ENCODE assay signal across 13 mouse cellular contexts in genomic region chr12:84762532-84762931, GRCm38 (mm10). TPM values are rescaled to one million over a fixed set of nuclear protein-coding genes. Genes with fewer than 3 reads are reported as not detected.
DNase-seq lines count a peak whose midpoint lies in the region; ATAC-seq and TF ChIP-seq lines count a peak whose summit lies in the region.
"Had no signal": no experiment of that assay in that cellular context is flagged by ENCODE, and none has a peak within 500 bp of the region (broad histone marks: within the 10 kb centered on the region; RNA-seq: fewer than 3 reads in every experiment).

No protein-coding gene starts in this region.

- H3K4me2 ChIP-seq in kidney, embryonic 15.5 days = no peak overlapping the region
- H3K4me2 ChIP-seq in midbrain, embryonic 16.5 days (ENCODE audit: low read length) = no peak overlapping the region
- H3K4me2 ChIP-seq: limb, embryonic 15.5 days; midbrain, embryonic 12.5 days; neural tube, embryonic 15.5 days had no signal

- in situ Hi-C loops in ES-E14 (cut with MboI; ENCODE audit: low sequenced_read_pairs in 2 of 2, unreplicated experiment in 2 of 2) = no loop called here

- no peaks in the 10 kb centered on the region for H3K9me3 ChIP-seq in kidney, embryonic 15.5 days (replicated peaks)
- no peaks in the 10 kb centered on the region for H3K9me3 ChIP-seq in ES-E14 (ENCODE audit: control insufficient read depth, insufficient read depth, low read depth, low read length)
- H3K9me3 ChIP-seq in midbrain, embryonic 16.5 days (replicated peaks; ENCODE audit: control insufficient read depth, low read length, poor library complexity, severe bottlenecking) = no peaks in the 10 kb centered on the region
- H3K9me3 ChIP-seq: limb, embryonic 15.5 days; midbrain, embryonic 12.5 days; neural tube, embryonic 15.5 days had no signal

- 80% methylated on average over 5 of the region's 5 CpGs for WGBS in kidney, adult 2 months
- 89% methylated on average over 5 of the region's 5 CpGs for WGBS in kidney, embryonic 15.5 days
- WGBS in small intestine, adult 2 months = 70% methylated on average over 5 of the region's 5 CpGs
- 44% methylated on average over 5 of the region's 5 CpGs for WGBS in lung, adult 2 months
- WGBS in midbrain, embryonic 16.5 days = 97% methylated on average over 5 of the region's 5 CpGs

- ATAC-seq in kidney, embryonic 15.5 days (replicated peaks; ENCODE audit: low FRiP score) = no peak
- ATAC-seq in midbrain, embryonic 16.5 days = no peak
- ATAC-seq: forebrain, embryonic 14.5 days; intestine, postnatal 0 days had no signal

- 0 out of 2 replicates have a peak overlapping the region, but pooled peaks have one; percentile 17 for H3K27ac ChIP-seq in kidney, adult 2 months (ENCODE audit: insufficient read depth, low read depth, low read length)
- no peak overlapping the region for H3K27ac ChIP-seq in kidney, embryonic 15.5 days
- H3K27ac ChIP-seq in ES-E14 (ENCODE audit: insufficient read depth, low read depth, low read length, poor library complexity, severe bottlenecking) = peak overlapping the region; percentile 15; the same call in 1 of the 2 replicates
- H3K27ac ChIP-seq in small intestine, adult 2 months (ENCODE audit: insufficient read depth, low read depth, low read length) = peak overlapping the region; percentile 57
- H3K27ac ChIP-seq in midbrain, embryonic 16.5 days (ENCODE audit: low read length) = no peak overlapping the region
- H3K27ac ChIP-seq: limb, embryonic 15.5 days; midbrain, embryonic 12.5 days; neural tube, embryonic 15.5 days had no signal

- DNase-seq in kidney, adult 2 months = no peak
- no peak for DNase-seq in ES-E14 (ENCODE audit: low read depth, low spot score)
- peak; percentile 94 for DNase-seq in induced T-regulatory cell, adult 2 months (ENCODE audit: low read depth)
- DNase-seq in lung, adult 2 months = no peak
- DNase-seq in adrenal gland, postnatal 14 days = no peak

- no peak for TF ChIP-seq CTCF in kidney, adult 2 months (conservative IDR thresholded peaks at IDR 0.05; ENCODE audit: insufficient read depth, insufficient read length, low read depth, low read length)
- TF ChIP-seq CTCF in small intestine, adult 2 months (IDR thresholded peaks at IDR 0.05; ENCODE audit: extremely low read depth, insufficient read length, insufficient replicate concordance, low read depth, low read length) = no peak
- TF ChIP-seq CTCF in lung, adult 2 months (IDR thresholded peaks at IDR 0.05; ENCODE audit: insufficient read depth, low read length) = no peak

- no peak overlapping the region for H3K9ac ChIP-seq in kidney, embryonic 15.5 days
- H3K9ac ChIP-seq in ES-E14 (ENCODE audit: insufficient read depth, low read depth, low read length, poor library complexity, severe bottlenecking) = no peak overlapping the region
- H3K9ac ChIP-seq in midbrain, embryonic 16.5 days (ENCODE audit: low read depth, low read length) = no peak overlapping the region
- H3K9ac ChIP-seq: limb, embryonic 15.5 days; midbrain, embryonic 12.5 days; neural tube, embryonic 15.5 days had no signal

- no peaks in the 10 kb centered on the region for H3K27me3 ChIP-seq in kidney, adult 2 months (replicated peaks; ENCODE audit: control insufficient read depth, insufficient read depth, low read length)
- no peaks in the 10 kb centered on the region for H3K27me3 ChIP-seq in kidney, embryonic 15.5 days
- H3K27me3 ChIP-seq in small intestine, adult 2 months (ENCODE audit: control insufficient read depth, insufficient read depth, low read length) = no peaks in the 10 kb centered on the region
- H3K27me3 ChIP-seq in midbrain, embryonic 16.5 days (ENCODE audit: control insufficient read depth, insufficient read depth, low read depth, low read length) = no peaks in the 10 kb centered on the region
- H3K27me3 ChIP-seq: limb, embryonic 15.5 days; midbrain, embryonic 12.5 days; neural tube, embryonic 15.5 days had no signal

- no peak overlapping the region for H3K4me3 ChIP-seq in kidney, adult 2 months (ENCODE audit: insufficient read depth, low read depth, low read length)
- no peak overlapping the region for H3K4me3 ChIP-seq in kidney, embryonic 15.5 days (replicated peaks)
- no peak overlapping the region for H3K4me3 ChIP-seq in ES-E14 (ENCODE audit: insufficient read depth in 1 of 2, low read depth in 1 of 2, low read length in 2 of 2, poor library complexity in 1 of 2, severe bottlenecking in 1 of 2)
- H3K4me3 ChIP-seq in small intestine, adult 2 months (ENCODE audit: low read depth, low read length) = no peak overlapping the region
- H3K4me3 ChIP-seq in lung, adult 2 months (replicated peaks; ENCODE audit: extremely low read depth, low read depth, low read length) = no peak overlapping the region
- H3K4me3 ChIP-seq in midbrain, embryonic 16.5 days (ENCODE audit: low read depth, low read length) = no peak overlapping the region
- H3K4me3 ChIP-seq: limb, embryonic 15.5 days; midbrain, embryonic 12.5 days; neural tube, embryonic 15.5 days had no signal

- H3K4me1 ChIP-seq in kidney, adult 2 months (ENCODE audit: control insufficient read depth, insufficient read depth, low read length) = peaks cover 7% of the 10 kb centered on the region; the same call in 1 of the 2 replicates
- peaks cover 8% of the 10 kb centered on the region for H3K4me1 ChIP-seq in kidney, embryonic 15.5 days
- H3K4me1 ChIP-seq in ES-E14 (ENCODE audit: control insufficient read depth in 2 of 2, insufficient read depth in 2 of 2, low read length in 2 of 2, poor library complexity in 1 of 2) = peaks cover 0 to 10% of the 10 kb centered on the region in 2 experiments; a peak in 2 of 4 replicates
- no peaks in the 10 kb centered on the region for H3K4me1 ChIP-seq in small intestine, adult 2 months (ENCODE audit: control insufficient read depth, insufficient read depth, insufficient read length, low read length)
- peaks cover 8% of the 10 kb centered on the region; the same call in 1 of the 2 replicates for H3K4me1 ChIP-seq in lung, adult 2 months (ENCODE audit: control insufficient read depth, insufficient read depth, low read length)
- H3K4me1 ChIP-seq in midbrain, embryonic 16.5 days (ENCODE audit: control insufficient read depth, insufficient read depth, low read length) = no peaks in the 10 kb centered on the region
- H3K4me1 ChIP-seq: limb, embryonic 15.5 days; neural tube, embryonic 15.5 days had no signal

- TF ChIP-seq POLR2A in kidney, adult 2 months (IDR thresholded peaks at IDR 0.05; ENCODE audit: low read depth, low read length) = no peak
- no peak for TF ChIP-seq POLR2A in small intestine, adult 2 months (IDR thresholded peaks at IDR 0.05; ENCODE audit: low read depth, low read length)
- no peak for TF ChIP-seq POLR2A in lung, adult 2 months (IDR thresholded peaks at IDR 0.05; ENCODE audit: borderline replicate concordance, extremely low read depth, low read depth, low read length)

- peaks cover 1% of the 10 kb centered on the region; the same call in 1 of the 2 replicates for H3K36me3 ChIP-seq in kidney, adult 2 months (ENCODE audit: control insufficient read depth, insufficient read depth, low read length)
- peaks cover 64% of the 10 kb centered on the region for H3K36me3 ChIP-seq in kidney, embryonic 15.5 days
- H3K36me3 ChIP-seq in ES-E14 (ENCODE audit: control insufficient read depth, insufficient read depth, low read length, poor library complexity, severe bottlenecking) = peaks cover 31% of the 10 kb centered on the region
- peaks cover 36% of the 10 kb centered on the region for H3K36me3 ChIP-seq in small intestine, adult 2 months (ENCODE audit: control insufficient read depth, insufficient read depth, low read length)
- H3K36me3 ChIP-seq in midbrain, embryonic 16.5 days (ENCODE audit: control insufficient read depth, insufficient read depth, low read length) = peaks cover 11% of the 10 kb centered on the region; the same call in 1 of the 2 replicates

TF ChIP-seq in ES-E14, 5 proteins besides CTCF, POLR2A, EP300 and RAD21:
- TF ChIP-seq ZC3H11A (IDR thresholded peaks at IDR 0.05; ENCODE audit: borderline replicate concordance, low read depth, low read length) (no peak), CHD2 (IDR thresholded peaks at IDR 0.05; ENCODE audit: low read depth, low read length) (no peak), MAFK (IDR thresholded peaks at IDR 0.05; ENCODE audit: insufficient read depth, low read depth, low read length) (no peak), ZNF384 (IDR thresholded peaks at IDR 0.05; ENCODE audit: low read depth, low read length) (no peak), HCFC1 (IDR thresholded peaks at IDR 0.05; ENCODE audit: borderline replicate concordance, insufficient read depth, low read length) (no peak)

RNA-seq across cellular contexts. Expression of gene Npc2, which starts 10.4 kb away (rescaled TPM):
- 169 and 179 TPM in 2 replicates for polyA plus RNA-seq in kidney, adult 2 months (2012; rRNA removed)
- 62.6 and 63.3 TPM in 2 replicates for polyA plus RNA-seq in kidney, embryonic 15.5 days (2015; fragmentation: Nextera tagmentation; extraction: Ambion mirVana)
- 84.5 and 106 TPM in 2 replicates for total RNA-seq in ES-E14 (2012; rRNA removed)
- polyA plus RNA-seq in small intestine, adult 2 months (2012; rRNA removed) = 32.5 and 89.0 TPM in 2 replicates
- polyA plus RNA-seq in lung, adult 2 months (2012; rRNA removed) = 572 and 1,005 TPM in 2 replicates
- 53.0 and 54.8 TPM in 2 replicates for polyA plus RNA-seq in midbrain, embryonic 16.5 days (2015; fragmentation: Nextera tagmentation; extraction: Ambion mirVana)
- total RNA-seq in adrenal gland, postnatal 14 days (2021) = 57.2 and 67.4 TPM in 2 replicates

RNA-seq across cellular contexts. Expression of gene Isca2, which starts 10.5 kb away (rescaled TPM):
- polyA plus RNA-seq in kidney, adult 2 months (2012; rRNA removed) = 98.5 and 105 TPM in 2 replicates
- polyA plus RNA-seq in kidney, embryonic 15.5 days (2015; fragmentation: Nextera tagmentation; extraction: Ambion mirVana) = 143 TPM in 2 replicates
- 35.4 and 36.5 TPM in 2 replicates for total RNA-seq in ES-E14 (2012; rRNA removed)
- polyA plus RNA-seq in small intestine, adult 2 months (2012; rRNA removed) = 16.2 and 19.9 TPM in 2 replicates
- polyA plus RNA-seq in lung, adult 2 months (2012; rRNA removed) = 28.0 and 34.2 TPM in 2 replicates
- polyA plus RNA-seq in midbrain, embryonic 16.5 days (2015; fragmentation: Nextera tagmentation; extraction: Ambion mirVana) = 131 and 137 TPM in 2 replicates
- 98.2 and 115 TPM in 2 replicates for total RNA-seq in adrenal gland, postnatal 14 days (2021)

Comparison
In these comparisons a context has a peak if more than half of its experiments do, and no peak if none do; other contexts are left out.
1. H3K27ac ChIP-seq: peak in kidney, adult 2 months (single experiment), ES-E14 (single experiment) and small intestine, adult 2 months (single experiment); none in kidney, embryonic 15.5 days (single experiment) and midbrain, embryonic 16.5 days (single experiment).